Mouse (Mus musculus): ENCODE data around the gene Hmgxb4. TPM values are rescaled to one million over a fixed set of nuclear protein-coding genes. Genes with fewer than 3 reads are reported as not detected.

Gene Hmgxb4
- polyA plus RNA-seq, 1 experiment from 2014 or later: 37.7 TPM

Other genes with a start within 250 kb of the Hmgxb4 start
- 0.19 and 0.22 TPM in 2 replicates for gene Isx, start 120.2 kb upstream of the Hmgxb4 start, polyA plus RNA-seq (2015; fragmentation: Nextera tagmentation; extraction: Ambion mirVana)
- gene Tom1, start 40.3 kb downstream of the Hmgxb4 start, polyA plus RNA-seq (2015; fragmentation: Nextera tagmentation; extraction: Ambion mirVana): 45.1 and 56.1 TPM in 2 replicates
- gene Hmox1, start 100.3 kb downstream of the Hmgxb4 start, polyA plus RNA-seq (2015; fragmentation: Nextera tagmentation; extraction: Ambion mirVana): 35.5 and 36.9 TPM in 2 replicates
- 123 and 128 TPM in 2 replicates for gene Mcm5, start 116.2 kb downstream of the Hmgxb4 start, polyA plus RNA-seq (2015; fragmentation: Nextera tagmentation; extraction: Ambion mirVana)
- gene Rasd2, start 220.6 kb downstream of the Hmgxb4 start, polyA plus RNA-seq (2015; fragmentation: Nextera tagmentation; extraction: Ambion mirVana): 0.21 and 0.29 TPM in 2 replicates